Mouse (Mus musculus): ENCODE data around the gene Plekha1. TPM values are rescaled to one million over a fixed set of nuclear protein-coding genes. Genes with fewer than 3 reads are reported as not detected.

Gene Plekha1
- polyA plus RNA-seq, 1 experiment from 2014 or later = 37.9 TPM

DNA sequence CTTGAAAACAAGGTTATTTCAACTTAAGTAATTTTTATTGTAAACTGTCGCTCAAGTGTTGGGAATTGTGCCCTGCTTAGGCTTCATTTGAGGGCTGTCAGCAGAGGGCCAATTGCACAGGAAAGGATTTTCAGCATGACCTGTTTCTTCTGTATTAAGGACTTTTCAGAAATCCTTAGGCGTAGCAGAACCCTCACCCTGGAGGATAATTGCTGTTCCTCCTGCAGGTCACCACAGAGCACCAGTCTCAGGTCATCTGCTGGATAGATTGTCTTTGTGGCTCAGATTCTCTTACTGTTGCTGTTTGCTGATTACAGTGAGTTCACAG, 30.0 kb downstream of the Plekha1 start:
- H3K36me3 ChIP-seq = peaks cover 23% of the 10 kb centered on the region; the same call in 1 of the 2 replicates
- 77% methylated on average over 2 of the region's 2 CpGs for WGBS
- no peak overlapping the region for H3K9ac ChIP-seq (replicated peaks)
- H3K9me3 ChIP-seq = no peaks in the 10 kb centered on the region
- peaks cover 8% of the 10 kb centered on the region for H3K4me1 ChIP-seq (replicated peaks)
- H3K27ac ChIP-seq = no peak overlapping the region
- no peak overlapping the region for H3K4me2 ChIP-seq
- H3K27me3 ChIP-seq = no peaks in the 10 kb centered on the region
- no peak overlapping the region for H3K4me3 ChIP-seq (replicated peaks)
- ATAC-seq (ENCODE audit: insufficient number of reproducible peaks, insufficient read depth, low FRiP score, low TSS enrichment, low read depth) = no peak

DNA sequence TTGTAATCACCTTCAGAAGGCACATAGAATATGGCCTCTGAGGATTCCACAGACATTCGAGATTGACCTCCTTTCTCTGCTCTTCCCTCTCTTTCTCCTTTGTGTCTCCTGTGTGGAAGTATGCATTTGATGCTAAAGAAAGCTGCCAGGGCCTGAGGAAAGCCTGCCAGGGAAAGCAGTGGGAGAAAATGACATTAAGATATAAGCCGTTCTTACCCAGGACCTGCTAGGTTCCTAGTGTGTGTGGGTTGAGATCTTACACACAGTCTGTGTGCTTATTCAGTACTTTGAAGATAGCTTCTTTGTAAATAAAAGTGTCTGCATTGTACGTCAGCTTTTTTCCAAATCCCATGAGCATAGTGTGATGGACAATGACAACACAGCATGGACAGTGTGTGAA, 30.5 kb downstream of the Plekha1 start:
- Histone ChIP-seq H3K9me3 (no peaks in the 10 kb centered on the region), H3K4me2 (no peak overlapping the region), H3K27ac (no peak overlapping the region), H3K9ac (replicated peaks) (no peak overlapping the region), H3K4me3 (replicated peaks) (no peak overlapping the region), H3K4me1 (replicated peaks) (peaks cover 8% of the 10 kb centered on the region), H3K27me3 (no peaks in the 10 kb centered on the region), H3K36me3 (peaks cover 23% of the 10 kb centered on the region; the same call in 1 of the 2 replicates)
- WGBS = 82% methylated on average over 3 of the region's 3 CpGs
- ATAC-seq (ENCODE audit: insufficient number of reproducible peaks, insufficient read depth, low FRiP score, low TSS enrichment, low read depth) = no peak

DNA sequence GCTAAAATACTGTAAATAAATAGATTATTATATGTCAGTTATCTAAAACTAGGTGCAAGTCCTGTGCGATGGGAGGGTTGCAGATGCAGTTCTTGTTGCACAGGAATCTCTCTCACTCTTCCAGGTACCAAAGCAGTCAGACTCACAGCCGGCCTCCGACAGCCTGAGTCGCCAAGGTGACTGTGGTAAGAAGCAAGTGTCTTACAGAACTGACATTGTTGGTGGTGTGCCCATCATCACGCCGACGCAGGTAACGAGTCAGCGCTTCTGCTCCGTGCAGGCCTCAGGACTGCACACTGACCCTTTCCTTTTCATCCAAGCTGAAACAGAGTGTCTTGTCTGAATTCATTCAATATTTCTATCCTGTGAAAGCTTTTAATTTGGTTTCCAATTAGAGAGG, 31.6 kb downstream of the Plekha1 start:
- no peak overlapping the region for H3K4me3 ChIP-seq (replicated peaks)
- H3K27me3 ChIP-seq = no peaks in the 10 kb centered on the region
- peaks cover 23% of the 10 kb centered on the region; the same call in 1 of the 2 replicates for H3K36me3 ChIP-seq
- H3K4me1 ChIP-seq (replicated peaks) = peaks cover 8% of the 10 kb centered on the region; the same call in 1 of the 2 replicates
- H3K27ac ChIP-seq = no peak overlapping the region
- ATAC-seq (ENCODE audit: insufficient number of reproducible peaks, insufficient read depth, low FRiP score, low TSS enrichment, low read depth) = no peak
- H3K9ac ChIP-seq (replicated peaks) = no peak overlapping the region
- WGBS = 94% methylated on average over 10 of the region's 10 CpGs
- H3K9me3 ChIP-seq = no peaks in the 10 kb centered on the region
- no peak overlapping the region for H3K4me2 ChIP-seq

DNA sequence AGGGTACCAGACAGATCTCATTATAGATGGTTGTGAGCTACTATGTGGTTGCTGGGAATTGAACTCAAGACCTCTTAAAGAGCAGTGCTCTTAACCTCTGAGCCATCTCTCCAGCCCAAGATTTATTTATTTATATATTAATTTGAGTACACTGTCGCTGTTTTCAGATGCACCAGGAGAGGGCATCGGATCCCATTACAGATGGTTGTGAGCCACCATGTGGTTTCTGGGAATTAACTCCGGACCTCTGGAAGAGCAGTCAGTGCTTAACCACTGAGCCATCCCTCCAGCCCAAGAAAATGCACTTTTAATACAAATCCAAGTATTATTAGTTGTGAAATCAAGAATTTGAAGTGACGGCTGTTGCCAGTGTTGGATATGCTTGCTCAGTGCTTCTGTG, 32.8 kb downstream of the Plekha1 start:
- no peaks in the 10 kb centered on the region for H3K27me3 ChIP-seq
- H3K36me3 ChIP-seq = peaks cover 19% of the 10 kb centered on the region
- WGBS = 82% methylated on average over 4 of the region's 4 CpGs
- no peaks in the 10 kb centered on the region for H3K4me1 ChIP-seq (replicated peaks)
- H3K9me3 ChIP-seq = no peaks in the 10 kb centered on the region
- no peak overlapping the region for H3K4me3 ChIP-seq (replicated peaks)
- ATAC-seq (ENCODE audit: insufficient number of reproducible peaks, insufficient read depth, low FRiP score, low TSS enrichment, low read depth) = no peak
- no peak overlapping the region for H3K4me2 ChIP-seq
- no peak overlapping the region for H3K27ac ChIP-seq
- no peak overlapping the region for H3K9ac ChIP-seq (replicated peaks)

DNA sequence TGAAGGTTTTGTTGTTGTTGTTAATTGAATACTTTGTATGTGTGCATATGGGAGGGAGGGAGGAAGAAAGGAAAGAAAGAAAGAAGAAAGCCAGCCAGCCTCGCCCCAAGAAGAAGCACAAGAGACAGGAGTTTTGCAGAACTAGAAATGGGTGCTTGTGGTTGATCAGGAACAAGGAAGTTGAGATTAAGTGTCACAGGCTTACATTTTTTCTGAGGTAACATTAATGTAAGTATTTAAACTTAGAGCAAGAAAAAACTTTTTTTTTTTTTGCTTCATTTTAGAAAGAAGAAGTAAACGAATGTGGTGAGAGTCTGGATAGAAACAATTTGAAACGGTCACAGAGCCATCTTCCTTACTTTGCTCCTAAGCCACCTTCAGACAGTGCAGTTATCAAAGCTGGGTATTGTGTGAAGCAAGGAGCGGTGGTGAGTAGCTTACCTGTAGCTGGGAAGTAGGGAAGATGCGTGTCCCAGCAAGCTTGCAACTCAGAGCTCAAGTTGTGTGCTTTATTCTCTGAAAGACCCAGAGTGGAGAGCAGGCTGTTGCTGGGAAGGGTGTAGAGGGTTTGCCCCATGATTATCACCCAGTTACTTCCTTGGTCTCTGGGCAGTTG, 34.8 kb downstream of the Plekha1 start:
- no peak for ATAC-seq (ENCODE audit: insufficient number of reproducible peaks, insufficient read depth, low FRiP score, low TSS enrichment, low read depth)
- no peaks in the 10 kb centered on the region for H3K27me3 ChIP-seq
- no peak overlapping the region for H3K9ac ChIP-seq (replicated peaks)
- WGBS = 91% methylated on average over 5 of the region's 5 CpGs
- no peaks in the 10 kb centered on the region for H3K9me3 ChIP-seq
- no peak overlapping the region for H3K4me3 ChIP-seq (replicated peaks)
- H3K4me2 ChIP-seq = no peak overlapping the region
- H3K36me3 ChIP-seq = peaks cover 34% of the 10 kb centered on the region
- no peak overlapping the region for H3K27ac ChIP-seq
- H3K4me1 ChIP-seq (replicated peaks) = no peaks in the 10 kb centered on the region

DNA sequence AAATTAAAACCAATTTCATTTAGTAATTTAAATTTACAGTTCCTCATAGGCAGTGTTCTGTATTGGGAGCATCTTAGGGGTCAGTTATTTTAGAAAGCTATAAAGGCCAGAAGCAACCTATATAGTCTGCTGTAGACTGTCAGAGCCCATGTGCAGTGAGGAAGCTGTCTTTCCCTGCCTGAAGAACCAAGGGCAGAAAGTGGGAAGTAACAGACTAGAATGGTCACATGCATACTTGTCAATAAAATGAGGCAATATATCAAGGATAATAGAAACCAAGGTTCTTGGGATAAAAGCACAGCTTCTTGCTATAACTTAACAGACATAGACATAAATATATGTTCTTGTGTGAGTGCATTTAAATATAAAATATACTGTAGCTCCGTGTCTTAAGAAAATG, 37.4 kb downstream of the Plekha1 start:
- no peaks in the 10 kb centered on the region for H3K9me3 ChIP-seq
- WGBS = 91% methylated on average over 1 of the region's 1 CpGs
- no peak for ATAC-seq (ENCODE audit: insufficient number of reproducible peaks, insufficient read depth, low FRiP score, low TSS enrichment, low read depth)

DNA sequence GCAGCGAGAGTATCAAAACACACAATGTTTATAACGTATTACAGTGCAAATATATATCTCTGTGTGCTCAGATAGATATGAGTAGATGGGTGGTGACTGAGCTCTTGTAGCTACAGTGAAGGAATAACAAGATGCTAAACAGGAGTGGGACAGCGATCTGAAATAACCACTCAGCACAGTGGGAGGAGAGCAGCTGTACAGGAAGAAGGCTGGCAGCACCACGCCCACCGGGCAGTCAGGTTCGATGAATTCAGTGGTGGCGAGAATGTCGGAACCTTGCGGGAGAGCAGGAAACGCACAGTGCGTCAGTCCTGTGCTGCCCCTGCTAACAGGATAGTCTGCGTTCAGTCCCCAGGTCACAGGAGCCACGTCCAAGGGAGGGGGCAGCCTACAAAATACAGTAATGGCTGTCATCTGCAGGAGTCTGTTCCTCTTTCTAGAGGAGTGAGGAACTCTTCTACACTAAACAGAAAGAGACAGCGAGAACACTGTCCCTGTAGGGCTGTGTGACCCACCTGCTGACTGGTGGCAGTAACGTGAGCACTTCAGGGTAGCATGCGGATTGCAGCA, 38.0 kb downstream of the Plekha1 start:
- 86% methylated on average over 16 of the region's 16 CpGs for WGBS
- ATAC-seq (ENCODE audit: insufficient number of reproducible peaks, insufficient read depth, low FRiP score, low TSS enrichment, low read depth) = no peak

More for the DNA sequence above, 37.4 kb downstream of the Plekha1 start:
- H3K27ac ChIP-seq = no peak overlapping the region
- no peaks in the 10 kb centered on the region for H3K27me3 ChIP-seq
- H3K4me1 ChIP-seq (replicated peaks) = no peaks in the 10 kb centered on the region
- H3K36me3 ChIP-seq = peaks cover 23% of the 10 kb centered on the region
- H3K4me3 ChIP-seq (replicated peaks) = no peak overlapping the region
- no peak overlapping the region for H3K9ac ChIP-seq (replicated peaks)
- H3K4me2 ChIP-seq = no peak overlapping the region

DNA sequence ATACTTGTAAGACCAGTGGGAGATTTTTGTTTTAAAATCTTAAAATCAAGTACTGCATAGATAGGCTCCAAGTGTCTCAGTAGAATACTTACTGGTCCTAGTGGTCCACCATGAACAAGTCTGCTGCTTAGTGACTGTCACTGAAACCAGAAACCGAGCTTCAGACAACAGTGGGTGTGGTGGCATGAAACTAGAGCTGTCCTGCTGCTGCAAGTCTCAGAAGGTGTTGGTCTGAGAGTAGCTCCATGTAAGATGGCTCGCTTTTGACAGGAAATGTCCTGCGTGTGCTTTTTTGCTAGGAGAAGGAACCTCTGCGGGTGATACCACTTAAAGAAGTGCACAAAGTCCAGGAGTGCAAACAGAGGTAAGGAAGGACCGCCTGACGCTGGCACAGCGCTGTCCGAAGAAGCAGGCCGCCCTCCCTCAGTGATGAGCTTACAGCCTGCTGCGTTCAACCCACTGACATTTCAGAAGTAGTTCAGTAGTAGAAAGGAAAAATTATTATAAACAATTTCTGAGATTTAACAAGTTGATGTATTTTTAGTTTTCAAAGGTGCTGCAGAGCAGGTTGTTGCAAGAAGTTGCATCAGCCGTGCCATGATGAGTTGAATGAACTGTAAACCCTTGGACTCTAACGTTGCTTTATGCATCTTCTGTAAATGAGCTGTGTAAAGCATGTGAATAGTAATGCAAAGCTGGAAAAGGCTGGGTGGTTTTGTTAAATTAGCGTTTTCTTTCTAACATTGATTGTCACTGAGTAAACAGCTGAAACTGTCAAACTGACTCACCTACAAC, 39.2 kb downstream of the Plekha1 start:
- Histone ChIP-seq H3K27ac (no peak overlapping the region), H3K36me3 (peaks cover 25% of the 10 kb centered on the region), H3K27me3 (no peaks in the 10 kb centered on the region), H3K4me1 (replicated peaks) (no peaks in the 10 kb centered on the region), H3K4me2 (no peak overlapping the region), H3K4me3 (replicated peaks) (no peak overlapping the region), H3K9ac (replicated peaks) (no peak overlapping the region), H3K9me3 (no peaks in the 10 kb centered on the region)
- 89% methylated on average over 13 of the region's 13 CpGs for whole genome bisulfite sequencing
- ATAC-seq (ENCODE audit: insufficient number of reproducible peaks, insufficient read depth, low FRiP score, low TSS enrichment, low read depth) = no peak

More for the DNA sequence above, 38.0 kb downstream of the Plekha1 start:
- H3K27me3 ChIP-seq = no peaks in the 10 kb centered on the region
- no peaks in the 10 kb centered on the region for H3K4me1 ChIP-seq (replicated peaks)
- H3K27ac ChIP-seq = no peak overlapping the region
- no peak overlapping the region for H3K4me2 ChIP-seq
- no peaks in the 10 kb centered on the region for H3K9me3 ChIP-seq
- peaks cover 24% of the 10 kb centered on the region for H3K36me3 ChIP-seq
- H3K4me3 ChIP-seq (replicated peaks) = no peak overlapping the region
- no peak overlapping the region for H3K9ac ChIP-seq (replicated peaks)

DNA sequence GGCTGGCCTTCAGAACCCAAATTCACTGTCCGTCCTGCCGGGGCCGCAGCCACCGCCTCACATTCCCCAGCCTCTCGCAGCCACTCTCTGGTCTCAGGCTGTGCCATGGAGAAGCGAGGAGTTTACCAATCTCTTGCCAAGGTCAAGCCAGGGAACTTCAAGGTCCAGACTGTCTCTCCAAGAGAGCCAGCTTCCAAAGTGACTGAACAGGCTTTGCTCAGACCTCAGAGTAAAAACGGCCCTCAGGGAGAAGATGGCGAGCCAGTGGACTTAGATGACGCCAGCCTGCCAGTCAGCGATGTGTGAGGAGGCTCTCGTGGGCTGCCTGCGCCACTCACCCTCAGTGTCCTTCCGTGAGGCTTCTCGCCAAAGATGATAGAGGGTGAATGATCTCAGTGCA, 45.3 kb downstream of the Plekha1 start:
- Histone ChIP-seq H3K4me2 (no peak overlapping the region), H3K27ac (no peak overlapping the region), H3K36me3 (peaks cover 17% of the 10 kb centered on the region; the same call in 1 of the 2 replicates), H3K9ac (replicated peaks) (no peak overlapping the region), H3K4me1 (replicated peaks) (no peaks in the 10 kb centered on the region), H3K27me3 (no peaks in the 10 kb centered on the region), H3K9me3 (no peaks in the 10 kb centered on the region), H3K4me3 (replicated peaks) (no peak overlapping the region)
- WGBS = 92% methylated on average over 14 of the region's 14 CpGs
- no peak for ATAC-seq (ENCODE audit: insufficient number of reproducible peaks, insufficient read depth, low FRiP score, low TSS enrichment, low read depth)

DNA sequence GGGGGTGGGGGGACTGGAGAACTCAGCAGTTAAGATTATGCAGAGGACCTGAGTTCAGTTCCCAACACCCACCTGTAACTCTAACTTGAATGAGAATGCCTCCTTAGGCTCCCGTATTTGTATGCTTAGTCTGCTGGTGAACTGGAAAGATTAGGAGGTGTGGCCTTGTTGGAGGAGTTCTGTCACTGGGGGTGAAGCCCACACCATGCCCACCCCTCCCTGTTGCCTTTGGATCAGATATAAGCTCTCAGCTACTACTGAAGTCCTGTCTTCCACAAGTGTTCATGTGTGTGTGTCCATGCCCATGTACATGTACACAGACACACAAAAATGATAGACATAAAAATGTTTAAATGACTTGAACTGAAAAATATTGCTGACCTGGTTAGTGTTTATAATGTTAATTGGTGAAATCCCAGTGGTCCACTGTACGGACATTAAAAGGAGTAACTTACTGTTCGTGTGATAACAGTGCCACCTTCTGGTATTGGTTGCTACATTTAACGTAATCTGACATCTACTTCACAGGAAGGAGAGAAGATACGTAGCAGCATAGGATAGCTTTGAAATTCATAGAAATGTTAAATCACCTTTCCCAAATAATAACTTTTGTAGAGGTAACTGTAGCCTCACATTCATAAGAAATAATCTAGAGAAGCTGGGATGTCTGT, 49.3 kb downstream of the Plekha1 start:
- Histone ChIP-seq H3K36me3 (peaks cover 11% of the 10 kb centered on the region; the same call in 1 of the 2 replicates), H3K27ac (no peak overlapping the region), H3K9ac (replicated peaks) (no peak overlapping the region), H3K27me3 (no peaks in the 10 kb centered on the region), H3K9me3 (no peaks in the 10 kb centered on the region), H3K4me1 (replicated peaks) (no peaks in the 10 kb centered on the region), H3K4me3 (replicated peaks) (no peak overlapping the region), H3K4me2 (no peak overlapping the region)
- ATAC-seq (ENCODE audit: insufficient number of reproducible peaks, insufficient read depth, low FRiP score, low TSS enrichment, low read depth) = no peak
- 59% methylated on average over 5 of the region's 5 CpGs for WGBS

DNA sequence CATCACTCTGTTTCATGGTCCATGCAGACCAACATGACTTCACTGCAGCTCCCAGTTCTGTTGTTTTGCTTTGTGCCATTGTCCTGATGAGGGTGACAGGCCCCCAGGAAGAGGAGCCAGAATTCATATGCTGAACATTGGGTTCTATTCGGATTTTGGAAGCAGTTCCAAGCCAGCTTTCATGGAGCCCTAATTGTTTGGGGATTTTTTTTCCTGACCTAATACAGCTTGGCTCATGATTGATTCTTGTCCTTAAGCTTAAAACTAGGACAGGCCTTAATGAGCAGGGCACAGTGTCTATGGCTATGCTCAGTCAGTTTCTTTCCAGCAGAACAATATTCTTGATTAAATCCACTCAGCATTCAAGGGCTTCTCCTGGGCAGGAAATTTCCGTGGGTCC, 52.7 kb downstream of the Plekha1 start:
- no peak overlapping the region for H3K4me3 ChIP-seq (replicated peaks)
- no peak for ATAC-seq (ENCODE audit: insufficient number of reproducible peaks, insufficient read depth, low FRiP score, low TSS enrichment, low read depth)
- no peaks in the 10 kb centered on the region for H3K9me3 ChIP-seq
- 73% methylated on average over 2 of the region's 2 CpGs for WGBS
- H3K27me3 ChIP-seq = no peaks in the 10 kb centered on the region
- no peaks in the 10 kb centered on the region for H3K4me1 ChIP-seq (replicated peaks)
- H3K36me3 ChIP-seq = no peaks in the 10 kb centered on the region
- no peak overlapping the region for H3K4me2 ChIP-seq
- H3K27ac ChIP-seq = no peak overlapping the region
- H3K9ac ChIP-seq (replicated peaks) = no peak overlapping the region
